Mouse (Mus musculus) forebrain, embryonic 12.5 days (tissue): ENCODE results near the gene Angel2. TPM values are rescaled to one million over a fixed set of nuclear protein-coding genes. Genes with fewer than 3 reads are reported as not detected.

Source experiments
- ATAC-seq: fragments of 200-750 bp; cut with Nextera tagmentation; 2 replicates; pipeline ENCODE4 v1.8.0; 2017; ENCODE audit warnings: moderate TSS enrichment; ENCODE audit not compliant: low FRiP score
- H3K27ac ChIP-seq: fragments of 300-500 bp; sonication (generic); 2 replicates; pipeline ENCODE4 v1.5.1; 2016; ENCODE audit warnings: mild to moderate bottlenecking
- H3K27me3 ChIP-seq: fragments of 300-500 bp; sonication (generic); 2 replicates; pipeline ENCODE4 v1.6.1; 2016; ENCODE audit warnings: mild to moderate bottlenecking
- H3K36me3 ChIP-seq: fragments of 300-500 bp; sonication (generic); replicated peaks from 2 replicates; pipeline ENCODE4 v1.6.1; 2016; ENCODE audit warnings: mild to moderate bottlenecking
- H3K4me1 ChIP-seq: fragments of 300-500 bp; sonication (generic); 2 replicates; pipeline ENCODE4 v1.6.1; 2016
- H3K4me2 ChIP-seq: fragments of 300-500 bp; sonication (generic); 2 replicates; pipeline ENCODE4 v1.6.1; 2016; ENCODE audit warnings: mild to moderate bottlenecking, moderate library complexity
- H3K4me3 ChIP-seq: fragments of 300-500 bp; sonication (generic); replicated peaks from 2 replicates; pipeline ENCODE4 v1.5.1; 2016; ENCODE audit warnings: mild to moderate bottlenecking
- H3K9ac ChIP-seq: fragments of 300-500 bp; sonication (generic); 2 replicates; pipeline ENCODE4 v1.6.1; 2016; ENCODE audit warnings: mild to moderate bottlenecking
- H3K9me3 ChIP-seq: fragments of 300-500 bp; sonication (generic); 2 replicates; pipeline ENCODE4 v1.6.1; 2016
- WGBS: fragments of 180-500 bp; shearing (Covaris S2); methylation state at CpG from one replicate; pipeline ENCODE4 v1.1.7; 2016; 5-methylcytosine and 5-hydroxymethylcytosine counted together
- polyA plus RNA-seq: library from polyadenylated mRNA; unstranded; fragments of >200 nt; fragmentation: Nextera tagmentation; extraction: Ambion mirVana; gene quantifications from 2 replicates; pipeline ENCODE4 v1.2.1, GENCODE M21; 2016

The Angel2 gene
- polyA plus RNA-seq, 1 experiment from 2014 or later, result 65.3 TPM

DNA sequence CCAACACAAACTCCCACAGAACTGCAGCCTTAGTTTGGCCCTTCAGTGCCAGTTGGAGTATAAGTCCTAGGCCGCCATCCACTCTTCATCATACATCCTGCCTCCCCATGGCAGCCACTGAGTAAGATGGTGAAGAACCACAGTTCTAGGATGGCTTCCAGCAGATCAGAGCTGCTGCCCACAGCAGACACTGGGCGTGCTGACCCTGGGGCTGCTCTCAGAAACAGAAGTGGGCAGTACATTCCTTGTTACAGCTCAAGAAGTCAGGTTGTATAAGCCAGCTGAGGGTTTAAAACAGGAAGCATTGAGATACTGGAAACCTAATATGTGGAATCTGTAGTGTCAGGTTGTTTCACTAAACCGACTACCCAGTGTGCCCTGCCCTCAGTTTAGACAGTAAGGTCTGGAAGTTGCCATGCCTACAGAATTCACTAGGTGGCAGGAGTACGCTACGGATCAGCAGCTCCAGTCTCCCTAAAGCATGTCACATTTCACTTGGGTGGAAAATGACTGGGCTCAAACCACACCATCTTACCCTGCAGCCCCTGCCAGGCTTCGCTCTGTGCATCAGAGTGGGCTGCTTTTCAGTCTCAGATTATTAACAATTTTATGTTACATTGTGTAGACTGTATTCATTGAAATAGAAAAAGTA is 19.3 kb downstream of the Angel2 start:
- H3K9me3 ChIP-seq, result no peaks in the 10 kb centered on the region
- peaks cover 84% of the 10 kb centered on the region for H3K36me3 ChIP-seq
- no peak overlapping the region for H3K4me3 ChIP-seq
- ATAC-seq, result peak; percentile 78
- no peak overlapping the region for H3K9ac ChIP-seq
- no peaks in the 10 kb centered on the region for H3K27me3 ChIP-seq
- no peak overlapping the region for H3K4me2 ChIP-seq
- no peaks in the 10 kb centered on the region for H3K4me1 ChIP-seq
- WGBS, result 63% methylated on average over 6 of the region's 6 CpGs
- H3K27ac ChIP-seq, result no peak overlapping the region

DNA sequence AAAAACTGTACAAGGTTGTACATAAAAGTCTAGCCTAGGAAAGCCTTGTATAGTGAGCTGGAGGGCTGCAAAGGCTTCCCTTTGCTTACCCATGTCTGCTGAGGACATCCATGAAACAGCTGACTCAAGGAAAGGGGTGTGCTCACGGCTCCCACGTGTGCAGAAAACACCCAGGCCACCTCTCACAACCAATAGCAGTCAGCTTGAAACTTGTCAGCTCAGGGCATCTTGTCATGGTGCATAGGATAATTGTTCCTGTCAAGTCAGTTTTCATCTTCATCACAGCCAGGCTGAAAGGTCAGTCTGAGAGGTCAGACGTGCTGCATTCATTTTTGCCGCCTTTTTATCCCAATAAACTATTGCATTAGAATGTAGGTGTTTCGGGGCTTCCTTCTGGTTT is 23.1 kb downstream of the Angel2 start:
- Histone ChIP-seq H3K4me3 (no peak overlapping the region), H3K27me3 (no peaks in the 10 kb centered on the region), H3K4me1 (no peaks in the 10 kb centered on the region), H3K9ac (no peak overlapping the region), H3K4me2 (no peak overlapping the region), H3K36me3 (peaks cover 82% of the 10 kb centered on the region), H3K9me3 (no peaks in the 10 kb centered on the region), H3K27ac (no peak overlapping the region)
- no peak for ATAC-seq
- 83% methylated on average over 5 of the region's 5 CpGs for WGBS

DNA sequence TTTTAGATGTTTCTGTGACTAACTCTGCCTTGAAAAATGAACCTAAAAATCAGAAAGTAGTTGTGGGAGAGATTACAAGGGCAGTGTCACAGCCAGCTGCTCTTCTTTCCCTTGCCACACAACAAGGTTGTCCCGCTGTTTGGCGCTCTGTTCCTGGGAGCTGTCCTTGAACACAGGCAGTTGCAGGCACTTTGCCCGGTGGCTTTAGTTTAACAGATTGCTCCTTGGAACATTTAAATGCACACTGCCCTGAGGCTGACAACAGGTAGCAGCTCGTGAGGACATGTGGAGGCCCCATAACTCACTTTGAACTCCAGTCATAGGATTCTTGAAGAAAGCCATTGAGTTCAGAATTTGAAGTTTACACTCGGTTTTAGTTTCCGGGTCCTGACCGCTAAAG is 23.5 kb downstream of the Angel2 start:
- Histone ChIP-seq H3K27me3 (no peaks in the 10 kb centered on the region), H3K27ac (no peak overlapping the region)
- 92% methylated on average over 7 of the region's 7 CpGs for WGBS

DNA sequence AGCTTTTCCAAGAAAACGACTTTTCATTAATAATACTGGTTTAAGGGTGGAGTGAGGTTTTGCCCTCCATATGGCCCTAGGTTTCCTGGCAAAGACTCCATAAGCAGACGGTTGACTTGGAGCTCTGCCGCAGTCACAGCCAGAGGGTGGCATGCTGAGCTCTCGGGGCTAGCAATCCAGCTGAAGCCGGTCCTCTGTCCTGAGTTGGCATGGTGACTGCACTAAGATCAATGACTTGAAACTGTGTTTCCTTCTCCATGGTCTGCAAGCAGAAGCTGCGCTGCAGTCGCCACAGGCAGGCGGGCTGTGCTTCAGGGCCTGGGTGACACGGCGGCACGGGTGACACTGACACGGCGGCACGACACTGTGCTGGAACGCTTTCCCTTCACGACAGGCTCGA is 23.9 kb downstream of the Angel2 start:
- Histone ChIP-seq H3K9ac (no peak overlapping the region), H3K36me3 (peaks cover 82% of the 10 kb centered on the region), H3K4me2 (no peak overlapping the region), H3K4me1 (no peaks in the 10 kb centered on the region), H3K9me3 (no peaks in the 10 kb centered on the region), H3K27ac (no peak overlapping the region), H3K4me3 (no peak overlapping the region), H3K27me3 (no peaks in the 10 kb centered on the region)
- WGBS, result 94% methylated on average over 17 of the region's 17 CpGs
- ATAC-seq, result no peak

More for the DNA sequence above, 23.5 kb downstream of the Angel2 start:
- Histone ChIP-seq H3K36me3 (peaks cover 82% of the 10 kb centered on the region), H3K4me2 (no peak overlapping the region), H3K4me1 (no peaks in the 10 kb centered on the region), H3K4me3 (no peak overlapping the region), H3K9me3 (no peaks in the 10 kb centered on the region), H3K9ac (no peak overlapping the region)
- ATAC-seq, result no peak

DNA sequence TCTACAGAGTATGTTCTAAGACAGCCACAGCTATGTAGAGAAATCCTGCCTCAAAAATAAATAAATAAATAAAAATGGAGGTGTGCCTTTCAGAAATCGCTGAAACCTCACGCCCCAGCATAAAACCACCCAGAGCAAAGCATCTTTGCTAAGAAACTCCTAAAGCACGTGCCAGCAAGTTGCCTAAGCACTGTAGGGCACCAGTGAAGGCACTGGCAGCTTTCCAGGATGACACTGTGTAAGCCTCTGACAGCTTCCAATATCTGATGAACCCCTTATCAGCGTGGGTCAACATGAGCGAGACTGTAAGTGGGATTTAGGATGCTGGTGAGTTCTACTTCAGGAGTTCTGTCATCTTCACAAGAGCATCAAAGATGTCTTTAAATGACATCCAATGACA is 26.1 kb downstream of the Angel2 start:
- no peak overlapping the region for H3K27ac ChIP-seq
- no peaks in the 10 kb centered on the region for H3K9me3 ChIP-seq
- H3K4me2 ChIP-seq, result no peak overlapping the region
- H3K4me1 ChIP-seq, result no peaks in the 10 kb centered on the region
- no peaks in the 10 kb centered on the region for H3K27me3 ChIP-seq
- H3K4me3 ChIP-seq, result no peak overlapping the region
- 91% methylated on average over 5 of the region's 5 CpGs for WGBS
- H3K36me3 ChIP-seq, result peaks cover 88% of the 10 kb centered on the region
- no peak overlapping the region for H3K9ac ChIP-seq
- ATAC-seq, result no peak

DNA sequence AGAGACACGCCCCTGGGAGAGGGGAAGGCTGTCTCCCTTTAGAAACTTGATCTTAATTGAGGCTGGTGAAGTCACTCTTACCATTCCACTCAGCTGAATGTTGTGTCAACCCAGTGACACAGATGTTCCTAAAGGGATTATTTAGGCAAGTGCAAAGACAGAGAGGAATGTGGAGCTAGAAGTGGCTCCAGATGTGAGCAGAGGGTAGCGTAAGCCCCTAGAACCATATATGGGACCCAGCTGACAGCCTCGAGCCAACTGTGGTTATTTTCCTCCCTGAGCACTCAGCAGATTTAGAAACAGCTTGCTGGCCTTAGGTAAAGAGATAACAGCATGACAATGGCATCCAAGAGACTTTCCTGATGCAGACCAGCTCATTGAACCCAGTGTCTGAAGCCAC is 28.1 kb downstream of the Angel2 start:
- Histone ChIP-seq H3K9me3 (no peaks in the 10 kb centered on the region), H3K9ac (no peak overlapping the region), H3K27me3 (no peaks in the 10 kb centered on the region), H3K36me3 (peaks cover 97% of the 10 kb centered on the region), H3K4me2 (no peak overlapping the region), H3K27ac (no peak overlapping the region), H3K4me1 (no peaks in the 10 kb centered on the region), H3K4me3 (no peak overlapping the region)
- ATAC-seq, result no peak
- WGBS, result 79% methylated on average over 3 of the region's 3 CpGs

DNA sequence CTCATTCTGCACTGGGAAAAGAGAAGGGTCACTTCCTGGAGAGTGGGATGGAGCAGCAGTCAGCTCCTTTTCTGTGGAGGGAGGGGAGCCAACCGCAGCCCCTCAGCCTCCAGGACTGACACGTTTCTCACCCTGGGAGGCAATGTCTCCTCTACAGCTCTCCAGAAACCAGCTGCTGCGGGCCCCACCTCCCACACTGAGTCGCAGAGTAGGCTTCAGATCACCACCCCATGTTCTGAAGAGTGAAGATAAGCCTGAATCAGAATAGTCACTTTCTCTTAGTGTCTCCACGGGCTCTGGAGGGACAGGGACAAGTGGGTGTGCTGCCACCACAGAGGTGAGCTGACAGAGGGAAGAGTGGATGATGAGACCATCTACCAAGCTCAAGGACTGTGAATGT is 33.9 kb downstream of the Angel2 start:
- Histone ChIP-seq H3K36me3 (peaks cover 87% of the 10 kb centered on the region), H3K9me3 (no peaks in the 10 kb centered on the region), H3K4me1 (no peaks in the 10 kb centered on the region), H3K27ac (no peak overlapping the region), H3K27me3 (no peaks in the 10 kb centered on the region), H3K9ac (no peak overlapping the region), H3K4me2 (no peak overlapping the region), H3K4me3 (no peak overlapping the region)
- WGBS, result 89% methylated on average over 5 of the region's 5 CpGs
- ATAC-seq, result no peak

DNA sequence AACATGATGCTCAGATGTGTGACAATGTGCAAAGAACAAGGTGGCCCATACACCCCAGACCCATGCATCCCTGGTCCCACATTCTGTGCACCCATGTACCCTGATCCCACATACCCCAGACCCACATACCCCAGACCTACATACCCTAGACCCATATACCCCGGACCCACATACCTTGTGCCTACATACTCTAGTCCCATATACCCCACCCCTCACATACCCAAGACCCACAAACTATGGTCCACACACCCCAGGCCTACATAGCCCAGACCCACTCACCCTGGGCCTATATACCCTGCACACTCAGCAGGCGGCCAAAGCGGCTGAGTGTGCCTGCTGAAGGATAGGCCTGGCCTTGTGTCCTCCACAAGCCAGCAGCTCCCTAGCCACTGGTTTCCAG is 37.8 kb downstream of the Angel2 start:
- Histone ChIP-seq H3K27me3 (no peaks in the 10 kb centered on the region), H3K9ac (no peak overlapping the region), H3K9me3 (no peaks in the 10 kb centered on the region), H3K27ac (no peak overlapping the region), H3K36me3 (peaks cover 82% of the 10 kb centered on the region), H3K4me1 (no peaks in the 10 kb centered on the region), H3K4me2 (no peak overlapping the region), H3K4me3 (no peak overlapping the region)
- no peak for ATAC-seq
- WGBS, result 90% methylated on average over 3 of the region's 3 CpGs

DNA sequence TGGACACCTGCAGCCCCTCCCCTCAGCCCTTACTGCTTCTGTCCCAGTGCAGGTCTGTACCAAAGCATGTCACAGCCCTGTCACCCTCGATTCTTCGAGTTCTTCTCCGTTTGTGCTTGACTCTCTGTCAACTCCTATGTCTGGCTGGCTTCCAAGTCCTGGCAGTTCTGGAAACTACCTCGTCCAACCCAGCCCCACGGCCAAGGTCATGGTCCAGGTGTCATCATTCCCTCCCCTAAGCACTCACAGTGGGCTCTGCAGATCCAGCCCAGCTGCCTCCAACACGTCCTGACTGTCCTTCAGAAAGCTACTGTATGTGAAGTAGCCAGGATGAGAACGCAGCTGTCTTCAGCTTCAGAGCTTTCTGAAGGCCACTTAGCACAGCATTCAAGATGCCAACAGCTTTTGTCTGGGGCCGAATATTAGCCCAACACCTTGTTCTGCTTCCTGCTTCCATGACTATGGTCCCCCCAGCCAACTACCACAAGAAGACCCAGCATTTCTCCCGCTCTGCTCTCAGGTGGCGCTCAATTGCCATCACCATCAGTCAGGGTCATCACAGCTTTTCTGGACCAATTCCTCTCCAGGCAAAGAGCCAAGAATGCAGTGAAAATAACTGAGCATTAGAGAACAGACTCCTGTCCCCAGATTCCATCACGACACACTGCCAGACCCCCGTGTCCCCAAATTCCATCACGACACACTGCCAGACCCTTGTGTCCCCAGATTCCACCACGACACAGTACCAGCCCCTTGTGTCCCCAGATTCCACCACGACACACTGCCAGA is 40.3 kb downstream of the Angel2 start:
- no peaks in the 10 kb centered on the region for H3K4me1 ChIP-seq
- H3K4me3 ChIP-seq, result no peak overlapping the region
- no peak for ATAC-seq
- no peak overlapping the region for H3K27ac ChIP-seq
- no peaks in the 10 kb centered on the region for H3K27me3 ChIP-seq
- peaks cover 76% of the 10 kb centered on the region for H3K36me3 ChIP-seq
- no peak overlapping the region for H3K4me2 ChIP-seq
- 92% methylated on average over 15 of the region's 15 CpGs for WGBS
- H3K9me3 ChIP-seq, result no peaks in the 10 kb centered on the region
- no peak overlapping the region for H3K9ac ChIP-seq

DNA sequence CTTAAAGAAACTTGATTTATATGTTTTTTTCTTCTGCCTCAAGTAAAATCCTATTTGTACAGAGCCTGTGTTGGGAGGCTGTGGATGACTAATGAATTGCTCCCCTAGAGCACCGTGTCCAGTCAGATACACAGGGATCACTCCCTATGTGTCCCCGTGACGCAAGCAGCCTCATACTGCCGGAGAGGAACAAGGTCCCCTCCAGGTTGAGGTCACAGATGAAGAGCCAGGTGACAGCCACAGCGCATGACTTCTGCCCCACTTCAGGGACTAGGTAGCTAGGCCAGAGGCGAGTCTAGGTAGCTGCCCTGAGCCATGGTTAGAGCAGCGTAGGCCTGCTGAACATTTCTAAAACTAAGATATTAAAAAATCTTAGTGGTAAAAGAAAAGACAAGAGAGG is 43.1 kb downstream of the Angel2 start:
- Histone ChIP-seq H3K36me3 (peaks cover 85% of the 10 kb centered on the region), H3K9me3 (no peaks in the 10 kb centered on the region), H3K27me3 (no peaks in the 10 kb centered on the region), H3K4me3 (no peak overlapping the region), H3K9ac (no peak overlapping the region), H3K27ac (no peak overlapping the region), H3K4me1 (no peaks in the 10 kb centered on the region), H3K4me2 (no peak overlapping the region)
- ATAC-seq, result no peak
- 92% methylated on average over 7 of the region's 7 CpGs for WGBS

DNA sequence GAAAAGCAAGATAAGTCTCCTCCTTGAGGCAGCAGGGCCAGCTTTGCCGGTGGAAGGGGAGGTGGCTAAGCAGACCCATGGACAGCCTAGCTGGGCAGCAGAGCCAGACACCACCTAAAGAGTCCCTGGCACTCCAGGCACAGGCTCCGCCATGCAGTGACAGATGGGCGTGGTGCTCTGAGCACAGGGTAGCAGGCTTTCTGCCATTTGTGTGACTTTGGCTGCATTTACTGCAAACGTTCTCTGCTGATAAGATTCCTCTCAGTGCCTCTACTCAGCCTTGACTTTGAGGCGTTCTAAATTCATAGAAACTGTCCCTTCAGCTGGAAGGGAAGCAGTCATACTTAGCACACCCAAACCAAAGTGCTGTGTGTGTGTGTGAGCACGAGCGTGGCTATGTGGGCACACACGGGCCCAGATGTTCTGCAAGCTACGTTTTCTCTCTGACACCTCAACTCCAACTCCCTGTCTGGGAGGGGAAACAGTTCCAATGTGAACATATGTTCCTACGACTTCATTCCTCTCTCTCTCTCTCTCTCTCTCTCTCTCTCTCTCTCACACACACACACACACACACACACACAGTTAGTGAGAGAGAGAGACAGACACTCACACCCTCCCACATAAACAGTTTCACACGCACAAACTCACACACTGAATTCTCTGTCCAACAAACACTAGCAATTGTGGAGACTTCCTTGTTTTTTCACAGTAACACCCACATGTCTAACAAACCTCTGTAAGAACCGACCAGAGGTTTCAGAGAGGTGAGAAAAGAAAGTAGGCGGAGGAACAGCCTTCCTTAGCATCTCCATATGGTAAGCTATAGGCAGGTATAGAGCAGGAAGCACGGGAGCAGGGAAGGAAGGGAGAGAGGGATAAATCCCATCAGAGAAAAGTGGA is 47.0 kb downstream of the Angel2 start:
- Histone ChIP-seq H3K9ac (no peak overlapping the region), H3K4me1 (peaks cover 19% of the 10 kb centered on the region), H3K4me2 (no peak overlapping the region), H3K27me3 (no peaks in the 10 kb centered on the region), H3K36me3 (peaks cover 74% of the 10 kb centered on the region), H3K27ac (no peak overlapping the region), H3K4me3 (no peak overlapping the region), H3K9me3 (no peaks in the 10 kb centered on the region)
- ATAC-seq, result no peak
- 85% methylated on average over 14 of the region's 14 CpGs for WGBS

DNA sequence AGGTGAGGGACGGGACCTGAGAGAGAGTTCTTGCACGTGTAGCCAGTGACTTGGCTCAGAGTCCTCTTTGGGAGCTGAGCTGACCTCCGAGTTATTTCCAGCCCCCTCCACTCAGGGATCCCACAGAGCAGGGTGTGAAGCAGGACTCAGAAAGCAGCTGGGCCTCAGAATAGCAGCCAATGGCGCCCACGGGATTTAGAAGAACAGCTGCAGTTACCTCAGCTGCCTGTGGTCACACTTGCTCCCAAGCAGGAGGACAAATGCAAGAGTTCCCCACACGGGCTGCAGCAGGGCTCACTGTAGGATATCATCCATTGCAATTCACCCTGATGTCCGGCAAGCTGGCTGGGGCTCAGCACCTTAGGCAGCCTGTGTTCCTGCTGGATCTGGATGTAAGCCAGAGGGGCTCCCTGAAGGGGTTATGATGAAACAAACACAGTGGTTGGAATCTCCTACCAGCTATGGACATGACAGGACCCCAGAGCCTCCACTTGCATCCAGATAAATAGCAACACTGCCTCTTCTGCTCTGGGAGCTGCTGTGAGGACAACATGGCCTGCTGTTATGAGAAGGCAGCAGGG is 47.8 kb downstream of the Angel2 start:
- no peak overlapping the region for H3K4me3 ChIP-seq
- H3K27ac ChIP-seq, result no peak overlapping the region
- H3K27me3 ChIP-seq, result no peaks in the 10 kb centered on the region
- no peaks in the 10 kb centered on the region for H3K9me3 ChIP-seq
- H3K4me1 ChIP-seq, result peaks cover 27% of the 10 kb centered on the region
- WGBS, result 78% methylated on average over 7 of the region's 7 CpGs
- H3K4me2 ChIP-seq, result no peak overlapping the region
- peaks cover 69% of the 10 kb centered on the region for H3K36me3 ChIP-seq
- ATAC-seq, result no peak
- H3K9ac ChIP-seq, result no peak overlapping the region
